Mouse (Mus musculus) kidney, adult 2 months (tissue): Measurements from ENCODE around the gene Cbx8. TPM values are rescaled to one million over a fixed set of nuclear protein-coding genes. Genes with fewer than 3 reads are reported as not detected.

Experiments used
- DNase-seq: peaks from one replicate; pipeline ENCODE4 v3.0.0; 2021
- H3K27ac ChIP-seq: fragments of 200-500 bp; 2 replicates; pipeline ENCODE4 v1.5.1; 2012; ENCODE audit warnings: low read depth, low read length, control low read depth, inconsistent platforms; ENCODE audit not compliant: insufficient read depth
- H3K27me3 ChIP-seq: fragments of 200-500 bp; replicated peaks from 2 replicates; pipeline ENCODE4 v1.6.1; 2012; ENCODE audit warnings: mild to moderate bottlenecking, moderate library complexity, low read length, inconsistent platforms; ENCODE audit not compliant: control insufficient read depth, insufficient read depth
- H3K36me3 ChIP-seq: fragments of 200-500 bp; 2 replicates; pipeline ENCODE4 v1.6.1; 2012; ENCODE audit warnings: mild to moderate bottlenecking, moderate library complexity, low read length, inconsistent platforms; ENCODE audit not compliant: control insufficient read depth, insufficient read depth
- H3K4me1 ChIP-seq: fragments of 200-500 bp; 2 replicates; pipeline ENCODE4 v1.6.1; 2011; ENCODE audit warnings: low read length; ENCODE audit not compliant: control insufficient read depth, insufficient read depth
- H3K4me3 ChIP-seq: fragments of 200-500 bp; 2 replicates; pipeline ENCODE4 v1.5.1; 2011; ENCODE audit warnings: mild to moderate bottlenecking, low read depth, low read length, control low read depth; ENCODE audit not compliant: insufficient read depth
- CTCF ChIP-seq: fragments of 200-500 bp; conservative IDR thresholded peaks from 2 replicates; pipeline ENCODE4 v1.5.1; 2011; ENCODE audit warnings: low read depth, mild to moderate bottlenecking, control low read depth, low read length, moderate library complexity, mixed read lengths; ENCODE audit not compliant: insufficient read depth, insufficient read length
- POLR2A ChIP-seq: fragments of 200-500 bp; IDR thresholded peaks from one replicate; pipeline ENCODE4 v1.6.1; 2011; ENCODE audit warnings: low read depth, low read length, control low read depth
- WGBS: fragments of 180-500 bp; shearing (Covaris S2); methylation state at CpG from one replicate; pipeline ENCODE4 v1.1.7; 2018; 5-methylcytosine and 5-hydroxymethylcytosine counted together
- polyA plus RNA-seq: library from polyadenylated mRNA; depleted of rRNA; stranded (reverse); fragments of >200 nt; gene quantifications from 2 replicates; pipeline ENCODE4 v1.2.3, GENCODE M21; 2012

Cbx8 gene
- polyA plus RNA-seq, 1 experiment = 2.1 TPM

GRCm38 (mm10) chr11:119073876-119074433 is 33.2 kb upstream of the Cbx8 start:
- 82% methylated on average over 6 of the region's 6 CpGs for WGBS
- Histone ChIP-seq H3K27me3 (no peaks in the 10 kb centered on the region), H3K27ac (no peak overlapping the region), H3K4me3 (no peak overlapping the region), H3K36me3 (no peaks in the 10 kb centered on the region), H3K4me1 (peaks cover 9% of the 10 kb centered on the region; the same call in 1 of the 2 replicates)
- TF ChIP-seq CTCF (no peak), POLR2A (no peak)
- DNase-seq = no peak

GRCm38 (mm10) chr11:119072986-119073385 is 32.2 kb upstream of the Cbx8 start:
- Histone ChIP-seq H3K27me3 (no peaks in the 10 kb centered on the region), H3K4me3 (no peak overlapping the region), H3K36me3 (no peaks in the 10 kb centered on the region), H3K4me1 (peaks cover 3% of the 10 kb centered on the region; the same call in 1 of the 2 replicates), H3K27ac (no peak overlapping the region)
- no peak for DNase-seq
- WGBS = 81% methylated on average over 6 of the region's 6 CpGs
- no peak for TF ChIP-seq POLR2A
- TF ChIP-seq CTCF = no peak

GRCm38 (mm10) chr11:119072239-119072638 is 31.5 kb upstream of the Cbx8 start:
- H3K27ac ChIP-seq = no peak overlapping the region
- 81% methylated on average over 7 of the region's 7 CpGs for WGBS
- H3K36me3 ChIP-seq = no peaks in the 10 kb centered on the region
- H3K4me3 ChIP-seq = no peak overlapping the region
- DNase-seq = no peak
- no peak for TF ChIP-seq POLR2A
- TF ChIP-seq CTCF = no peak
- no peaks in the 10 kb centered on the region for H3K4me1 ChIP-seq
- no peaks in the 10 kb centered on the region for H3K27me3 ChIP-seq

- Histone ChIP-seq H3K4me1 (no peaks in the 10 kb centered on the region), H3K4me3 (no peak overlapping the region), H3K27me3 (no peaks in the 10 kb centered on the region), H3K36me3 (no peaks in the 10 kb centered on the region), H3K27ac (no peak overlapping the region)
- no peak for TF ChIP-seq POLR2A
- TF ChIP-seq CTCF = no peak
- no peak for DNase-seq
- 86% methylated on average over 8 of the region's 8 CpGs for whole genome bisulfite sequencing
Observed at GRCm38 (mm10) chr11:119066841-119067240, 26.1 kb upstream of the Cbx8 start.

- DNase-seq = no peak
- no peak overlapping the region for H3K4me3 ChIP-seq
- H3K4me1 ChIP-seq = 0 out of 2 replicates have a peak, but pooled peaks cover 6% of the 10 kb centered on the region
- H3K36me3 ChIP-seq = no peaks in the 10 kb centered on the region
- 44% methylated on average over 3 of the region's 3 CpGs for WGBS
- peaks cover 1% of the 10 kb centered on the region for H3K27me3 ChIP-seq
- no peak overlapping the region for H3K27ac ChIP-seq
- TF ChIP-seq POLR2A = no peak
- no peak for TF ChIP-seq CTCF
Observed at GRCm38 (mm10) chr11:119059256-119059655, 18.5 kb upstream of the Cbx8 start.

- H3K27ac ChIP-seq = peak overlapping the region; percentile 11; the same call in 1 of the 2 replicates
- 0 out of 2 replicates have a peak, but pooled peaks cover 6% of the 10 kb centered on the region for H3K4me1 ChIP-seq
- H3K36me3 ChIP-seq = no peaks in the 10 kb centered on the region
- WGBS = 3% methylated on average over 58 of the region's 58 CpGs
- TF ChIP-seq POLR2A (no peak), CTCF (peak; percentile 48)
- H3K27me3 ChIP-seq = peaks cover 1% of the 10 kb centered on the region
- DNase-seq = peak; percentile 68
- H3K4me3 ChIP-seq = peak overlapping the region; percentile 16; the same call in 1 of the 2 replicates
Observed at GRCm38 (mm10) chr11:119058041-119058995, 17.5 kb upstream of the Cbx8 start.

GRCm38 (mm10) chr11:119057291-119057690 is 16.5 kb upstream of the Cbx8 start:
- H3K27me3 ChIP-seq = peaks cover 1% of the 10 kb centered on the region
- no peaks in the 10 kb centered on the region for H3K36me3 ChIP-seq
- 7% methylated on average over 9 of the region's 9 CpGs for WGBS
- DNase-seq = no peak
- H3K4me3 ChIP-seq = peak overlapping the region; percentile 52
- 0 out of 2 replicates have a peak, but pooled peaks cover 6% of the 10 kb centered on the region for H3K4me1 ChIP-seq
- no peak for TF ChIP-seq POLR2A
- TF ChIP-seq CTCF = no peak
- no peak overlapping the region for H3K27ac ChIP-seq
